Mouse (Mus musculus) liver, embryonic 16.5 days (tissue): ENCODE measurements around the gene Olfr1130. TPM values are rescaled to one million over a fixed set of nuclear protein-coding genes. Genes with fewer than 3 reads are reported as not detected.
"Not testable (repeated sequence)": the region's sequence is repeated elsewhere in the genome, so short reads cannot be mapped to it uniquely, and the experiment has no call there.

Experiments
- ATAC-seq: fragments of 200-750 bp; cut with Nextera tagmentation; 2 replicates; pipeline ENCODE4 v1.8.0; 2017; ENCODE audit warnings: low read depth, mild to moderate bottlenecking, moderate number of reproducible peaks, moderate library complexity
- H3K27ac ChIP-seq: fragments of 300-500 bp; sonication (generic); 2 replicates; pipeline ENCODE4 v1.5.1; 2014; ENCODE audit warnings: mild to moderate bottlenecking, low read length
- H3K27me3 ChIP-seq: fragments of 300-500 bp; sonication (generic); 2 replicates; pipeline ENCODE4 v1.6.1; 2014; ENCODE audit warnings: low read depth, low read length, mixed read lengths; ENCODE audit not compliant: control insufficient read depth, insufficient read depth
- H3K36me3 ChIP-seq: fragments of 300-500 bp; sonication (generic); 2 replicates; pipeline ENCODE4 v1.6.1; 2014; ENCODE audit warnings: mild to moderate bottlenecking; ENCODE audit not compliant: control insufficient read depth, insufficient read depth
- H3K4me1 ChIP-seq: fragments of 300-500 bp; sonication (generic); 2 replicates; pipeline ENCODE4 v1.6.1; 2014; ENCODE audit warnings: low read depth, low read length, mixed read lengths; ENCODE audit not compliant: control insufficient read depth
- H3K4me2 ChIP-seq: fragments of 300-500 bp; sonication (generic); 2 replicates; pipeline ENCODE4 v1.6.1; 2014; ENCODE audit warnings: low read depth, low read length, mixed read lengths
- H3K4me3 ChIP-seq: fragments of 300-500 bp; sonication (generic); 2 replicates; pipeline ENCODE4 v1.5.1; 2014; ENCODE audit warnings: low read depth, mild to moderate bottlenecking, low read length
- H3K9ac ChIP-seq: fragments of 300-500 bp; sonication (generic); 2 replicates; pipeline ENCODE4 v1.6.1; 2014; ENCODE audit warnings: low read depth, low read length
- H3K9me3 ChIP-seq: fragments of 300-500 bp; sonication (generic); replicated peaks from 2 replicates; pipeline ENCODE4 v1.6.1; 2016; ENCODE audit warnings: low read length; ENCODE audit not compliant: control insufficient read depth
- WGBS: fragments of 180-500 bp; shearing (Covaris S2); extraction: QIAGEN DNeasy Blood & Tissue Kit; methylation state at CpG from one replicate; pipeline ENCODE4 v1.1.7; 2014; ENCODE audit not compliant: insufficient replicate concordance; 5-methylcytosine and 5-hydroxymethylcytosine counted together
- polyA plus RNA-seq: library from polyadenylated mRNA; unstranded; fragments of >200 nt; fragmentation: Nextera tagmentation; extraction: Ambion mirVana; gene quantifications from 2 replicates; pipeline ENCODE4 v1.2.1, GENCODE M21; 2015

Olfr1130 gene
- not detected in 2 replicates for polyA plus RNA-seq

DNA sequence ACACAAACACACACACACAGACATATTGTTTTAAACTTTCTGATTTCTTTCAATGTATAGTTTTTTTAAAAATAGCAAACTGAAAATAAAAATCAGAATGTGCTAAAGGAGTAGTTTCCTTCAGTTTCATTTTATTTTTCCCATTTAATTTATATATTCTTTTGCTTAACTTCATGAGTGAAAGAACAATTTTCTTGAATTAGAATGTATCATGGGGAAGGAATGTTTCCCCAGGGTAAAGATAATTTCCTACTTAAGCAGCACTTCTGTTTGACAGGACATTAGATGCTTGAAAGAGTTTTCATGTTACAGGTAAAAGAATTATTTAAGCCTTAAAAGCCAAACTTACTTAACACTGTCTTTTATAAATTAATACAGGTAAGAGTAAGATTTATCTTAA lies at the start of gene Olfr1130:
Olfr1130 (plus strand) TSS at position 301 of the 400 bp plus-strand sequence.
- H3K27me3 ChIP-seq, H3K9me3 ChIP-seq, H3K27ac ChIP-seq, H3K4me2 ChIP-seq, H3K4me3 ChIP-seq, ATAC-seq, H3K4me1 ChIP-seq, H3K36me3 ChIP-seq, H3K9ac ChIP-seq: not testable (repeated sequence)

DNA sequence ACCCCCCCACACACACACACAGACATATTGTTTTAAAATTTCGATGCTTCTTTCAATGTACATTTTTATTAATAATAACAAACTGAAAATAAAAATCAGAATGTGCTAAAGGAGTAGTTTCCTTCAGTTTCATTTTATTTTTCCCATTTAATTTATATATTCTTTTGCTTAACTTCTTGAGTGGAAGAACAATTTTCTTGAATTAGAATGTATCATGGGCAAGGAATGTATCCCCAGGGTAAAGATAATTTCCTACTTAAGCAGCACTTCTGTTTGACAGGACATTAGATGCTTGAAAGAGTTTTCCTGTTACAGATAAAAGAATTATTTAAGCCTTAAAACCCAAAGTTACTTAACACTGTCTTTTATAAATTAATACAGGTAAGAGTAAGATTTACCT lies 32.4 kb upstream of the Olfr1130 start, which contains the start of gene Olfr1129:
Olfr1129 (plus strand) TSS at position 301 of the 400 bp plus-strand sequence.
- 31% methylated on average over 1 of the region's 1 CpGs for WGBS
- not testable (repeated sequence) for H3K4me3 ChIP-seq, H3K27ac ChIP-seq, H3K27me3 ChIP-seq, H3K9ac ChIP-seq, H3K4me1 ChIP-seq, ATAC-seq, H3K9me3 ChIP-seq, H3K36me3 ChIP-seq, H3K4me2 ChIP-seq

DNA sequence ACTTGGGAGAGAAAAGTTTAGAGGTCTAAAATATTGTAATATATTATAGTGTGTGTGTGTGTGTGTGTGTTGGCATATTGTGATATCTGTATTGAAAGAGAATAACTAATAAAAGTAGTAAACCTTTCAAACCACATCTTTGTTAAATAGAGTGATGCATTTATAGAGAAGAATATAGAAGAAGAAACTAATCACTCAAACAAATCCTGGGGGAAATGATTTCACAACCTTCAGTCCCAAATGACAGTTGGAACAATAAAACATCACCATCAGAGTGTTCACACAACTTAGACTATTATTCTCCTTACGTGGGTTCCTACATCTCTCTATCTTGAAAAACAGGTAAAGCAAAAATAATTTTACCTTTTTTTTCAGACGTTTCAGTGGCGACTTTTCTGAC lies 20.8 kb downstream of the Olfr1130 start, which contains the start of gene Olfr1131:
Olfr1131 (plus strand) TSS at position 301 of the 400 bp plus-strand sequence.
- Histone ChIP-seq H3K27me3 (no peaks in the 10 kb centered on the region), H3K9ac (no peak within 1 kb of the TSS), H3K9me3 (no peaks in the 10 kb centered on the region), H3K27ac (no peak within 1 kb of the TSS), H3K36me3 (no peaks in the 10 kb centered on the region), H3K4me3 (no peak within 1 kb of the TSS), H3K4me2 (no peak within 1 kb of the TSS), H3K4me1 (no peaks in the 10 kb centered on the region)
- no peak for ATAC-seq
- 46% methylated on average over 3 of the region's 3 CpGs for WGBS

DNA sequence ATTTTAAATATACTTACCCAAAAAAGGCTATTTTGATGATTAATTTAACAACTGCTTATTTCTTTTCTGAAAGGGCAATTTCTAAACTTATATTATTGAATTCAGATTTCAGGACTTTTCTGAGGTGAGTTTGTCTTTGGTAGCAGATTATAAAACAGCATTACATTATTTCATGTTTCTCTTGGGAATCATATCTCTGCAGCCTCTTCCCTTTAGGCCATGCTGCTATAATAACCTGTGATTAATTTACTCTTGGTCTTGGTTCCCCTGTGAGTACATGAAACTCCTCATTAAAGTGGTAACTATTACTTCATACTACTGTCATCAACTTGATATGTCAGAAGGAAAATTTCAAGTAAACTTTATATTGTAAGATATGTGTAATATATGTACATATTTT lies 31.4 kb downstream of the Olfr1130 start, which contains the start of gene Olfr1132:
Olfr1132 (minus strand) TSS at position 101 of the 400 bp plus-strand sequence.
- no peak for ATAC-seq
- Histone ChIP-seq H3K27ac (no peak within 1 kb of the TSS), H3K27me3 (no peaks in the 10 kb centered on the region), H3K4me2 (no peak within 1 kb of the TSS), H3K9me3 (no peaks in the 10 kb centered on the region), H3K36me3 (no peaks in the 10 kb centered on the region), H3K4me3 (no peak within 1 kb of the TSS), H3K9ac (no peak within 1 kb of the TSS), H3K4me1 (no peaks in the 10 kb centered on the region)

DNA sequence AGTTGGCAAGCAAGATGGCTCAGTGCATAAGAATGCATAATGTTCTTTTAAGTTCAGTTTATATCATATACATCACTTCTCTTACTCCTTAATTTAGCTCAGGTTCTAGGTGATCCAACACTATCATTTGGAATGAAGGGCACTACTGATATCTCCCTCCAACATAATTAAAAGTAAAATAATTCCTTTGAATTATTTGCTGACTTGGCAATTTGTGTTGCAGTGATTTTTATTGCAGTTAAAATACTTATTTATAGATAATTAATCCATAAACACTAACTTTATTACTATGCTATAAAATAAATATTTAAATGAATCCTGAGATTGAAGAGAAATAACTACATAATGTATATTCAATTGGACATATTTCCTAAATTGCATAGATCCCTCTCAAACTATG lies 36.4 kb downstream of the Olfr1130 start:
- Histone ChIP-seq H3K4me1 (no peaks in the 10 kb centered on the region), H3K9me3 (no peaks in the 10 kb centered on the region), H3K9ac (no peak overlapping the region), H3K4me3 (no peak overlapping the region), H3K36me3 (no peaks in the 10 kb centered on the region), H3K4me2 (no peak overlapping the region), H3K27me3 (no peaks in the 10 kb centered on the region), H3K27ac (no peak overlapping the region)
- ATAC-seq, result no peak

DNA sequence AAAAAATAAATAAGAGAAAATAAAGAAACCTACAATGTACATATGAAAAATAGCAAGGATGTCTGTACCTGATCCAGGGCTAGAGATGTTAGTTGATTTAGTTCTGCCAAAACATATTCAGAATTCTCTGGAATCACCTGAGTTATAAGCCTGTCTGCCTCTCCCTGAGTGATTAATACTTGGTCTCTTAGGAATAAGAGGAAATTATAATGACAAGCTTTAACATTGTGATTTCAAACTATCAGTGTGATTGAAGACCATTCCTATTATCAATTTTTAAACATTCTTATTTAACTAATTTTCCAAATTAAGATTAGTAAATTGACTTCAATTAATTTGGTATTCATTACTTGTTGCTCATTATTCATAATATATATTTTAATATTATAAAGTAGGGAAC lies 41.3 kb downstream of the Olfr1130 start, which contains the start of gene Olfr1133:
Olfr1133 (minus strand) TSS at position 101 of the 400 bp plus-strand sequence.
- Histone ChIP-seq H3K4me2 (no peak within 1 kb of the TSS), H3K36me3 (no peaks in the 10 kb centered on the region), H3K9me3 (no peaks in the 10 kb centered on the region), H3K4me3 (no peak within 1 kb of the TSS), H3K9ac (no peak within 1 kb of the TSS), H3K4me1 (no peaks in the 10 kb centered on the region), H3K27ac (no peak within 1 kb of the TSS), H3K27me3 (no peaks in the 10 kb centered on the region)
- no peak for ATAC-seq

DNA sequence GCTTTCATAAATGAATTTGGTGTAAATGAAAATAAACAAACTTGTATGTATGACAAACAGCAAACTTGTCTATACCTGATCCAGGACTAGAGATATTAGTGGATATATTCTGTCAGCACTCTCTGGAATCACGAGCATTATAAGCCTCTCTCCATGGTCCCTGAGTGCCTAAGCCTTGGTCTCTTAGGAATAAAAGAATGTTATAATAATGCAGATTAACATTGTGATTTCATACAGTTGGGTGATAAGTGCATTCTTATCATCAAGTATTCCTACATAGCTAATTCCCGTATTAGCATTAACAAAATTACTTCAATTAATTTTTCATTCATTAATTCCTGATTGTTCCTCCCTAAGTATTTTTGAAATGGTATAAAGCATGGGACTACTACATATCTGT lies 52.3 kb downstream of the Olfr1130 start, which contains the start of gene Olfr1134:
Olfr1134 (minus strand) TSS at position 101 of the 400 bp plus-strand sequence.
- Histone ChIP-seq H3K4me2 (no peak within 1 kb of the TSS), H3K27ac (no peak within 1 kb of the TSS), H3K9ac (no peak within 1 kb of the TSS), H3K4me3 (no peak within 1 kb of the TSS), H3K9me3 (no peaks in the 10 kb centered on the region), H3K4me1 (no peaks in the 10 kb centered on the region), H3K36me3 (no peaks in the 10 kb centered on the region), H3K27me3 (no peaks in the 10 kb centered on the region)
- WGBS, result 60% methylated on average over 2 of the region's 2 CpGs
- no peak for ATAC-seq

Other genes starting within 250 kb of the Olfr1130 start
- gene Olfr1121, start 236.3 kb upstream of the Olfr1130 start, polyA plus RNA-seq, result not detected in 2 replicates
- not detected in 2 replicates for gene Olfr1122, start 220.4 kb upstream of the Olfr1130 start, polyA plus RNA-seq
- gene Olfr1123, start 189.6 kb upstream of the Olfr1130 start, polyA plus RNA-seq, result not detected in 2 replicates
- gene Olfr1124, start 175.9 kb upstream of the Olfr1130 start, polyA plus RNA-seq, result not detected in 2 replicates
- not detected in 2 replicates for gene Olfr1126, start 152.2 kb upstream of the Olfr1130 start, polyA plus RNA-seq
- not detected in 2 replicates for gene Pramel7, start 109.1 kb upstream of the Olfr1130 start, polyA plus RNA-seq
- gene Pramel6, start 99.6 kb upstream of the Olfr1130 start, polyA plus RNA-seq, result not detected in 2 replicates
- not detected in 2 replicates for gene Olfr153, start 74.4 kb upstream of the Olfr1130 start, polyA plus RNA-seq
- not detected in 2 replicates for gene Olfr1128, start 60.7 kb upstream of the Olfr1130 start, polyA plus RNA-seq
- gene Olfr1129, start 32.3 kb upstream of the Olfr1130 start, polyA plus RNA-seq, result not detected in 2 replicates
- gene Olfr1131, start 20.9 kb downstream of the Olfr1130 start, polyA plus RNA-seq, result not detected in 2 replicates
- not detected in 2 replicates for gene Olfr1132, start 31.3 kb downstream of the Olfr1130 start, polyA plus RNA-seq
- not detected in 2 replicates for gene Olfr1133, start 41.2 kb downstream of the Olfr1130 start, polyA plus RNA-seq
- not detected in 2 replicates for gene Olfr1134, start 52.2 kb downstream of the Olfr1130 start, polyA plus RNA-seq
- gene Olfr1135, start 67.5 kb downstream of the Olfr1130 start, polyA plus RNA-seq, result not detected in 2 replicates
- not detected in 2 replicates for gene Olfr1136, start 87.7 kb downstream of the Olfr1130 start, polyA plus RNA-seq
- not detected in 2 replicates for gene Olfr1137, start 107.0 kb downstream of the Olfr1130 start, polyA plus RNA-seq
- not detected in 2 replicates for gene Olfr1138, start 133.8 kb downstream of the Olfr1130 start, polyA plus RNA-seq
- not detected in 2 replicates for gene Olfr1140, start 137.5 kb downstream of the Olfr1130 start, polyA plus RNA-seq
- gene Olfr1141, start 147.8 kb downstream of the Olfr1130 start, polyA plus RNA-seq, result not detected in 2 replicates
- not detected in 2 replicates for gene Olfr152, start 173.3 kb downstream of the Olfr1130 start, polyA plus RNA-seq
- not detected in 2 replicates for gene Olfr1143, start 194.4 kb downstream of the Olfr1130 start, polyA plus RNA-seq
- not detected in 2 replicates for gene Olfr1145, start 203.6 kb downstream of the Olfr1130 start, polyA plus RNA-seq
- not detected in 2 replicates for gene Olfr1148, start 224.3 kb downstream of the Olfr1130 start, polyA plus RNA-seq
- not detected in 2 replicates for gene Olfr1150-ps1, start 237.8 kb downstream of the Olfr1130 start, polyA plus RNA-seq
- gene Olfr1151, start 249.7 kb downstream of the Olfr1130 start, polyA plus RNA-seq, result not detected in 2 replicates